Mouse (Mus musculus): Measurements from ENCODE around the gene Fam186a.
A peak's percentile ranks its signal among the peaks of the same experiment; 100 is the strongest.

Gene Fam186a

GRCm38 (mm10) chr15:99874612-99875333 is 92.1 kb downstream of the Fam186a start:
- DNase-seq (ENCODE audit: low read depth, low spot score), result peak; percentile 69

GRCm38 (mm10) chr15:99872543-99872942 is 94.3 kb downstream of the Fam186a start:
- DNase-seq (ENCODE audit: low read depth, low spot score), result peak; percentile 90

Measured in ES-CJ7 (cell line).